Mouse (Mus musculus): ENCODE results near the gene AC134908.4. TPM values are rescaled to one million over a fixed set of nuclear protein-coding genes. Genes with fewer than 3 reads are reported as not detected.

AC134908.4 gene
- polyA plus RNA-seq, 1 experiment from 2014 or later = not detected

GRCm38 (mm10) chr17:25786280-25786679, 9.2 kb downstream of the AC134908.4 start, which contains the start of gene Ccdc78:
Gene Ccdc78 (plus strand): TSS chr17:25786580.
- peaks cover 18% of the 10 kb centered on the region for H3K4me1 ChIP-seq (replicated peaks; ENCODE audit: control insufficient read depth, insufficient read depth, low read length)
- peak within 1 kb of the TSS; percentile 84 for H3K4me3 ChIP-seq (ENCODE audit: low read length)
- 79% methylated on average over 3 of the region's 3 CpGs for WGBS
- no peak for ATAC-seq (ENCODE audit: low read depth)
- H3K27ac ChIP-seq (ENCODE audit: low read length) = peak within 1 kb of the TSS; percentile 84
- no peaks in the 10 kb centered on the region for H3K27me3 ChIP-seq (ENCODE audit: control insufficient read depth, insufficient read depth, low read depth, low read length)
- peak within 1 kb of the TSS; percentile 65 for H3K4me2 ChIP-seq (ENCODE audit: low read depth, low read length)
- H3K9ac ChIP-seq (ENCODE audit: low read length) = peak within 1 kb of the TSS; percentile 83
- H3K9me3 ChIP-seq (ENCODE audit: control insufficient read depth, low read length) = no peaks in the 10 kb centered on the region
- H3K36me3 ChIP-seq (ENCODE audit: control insufficient read depth, insufficient read depth, low read length) = peaks cover 34% of the 10 kb centered on the region

GRCm38 (mm10) chr17:25785281-25785745, 10.1 kb downstream of the AC134908.4 start, which contains the start of gene Haghl:
Gene Haghl (minus strand): TSS chr17:25785673.
- peak within 1 kb of the TSS; percentile 83 for H3K9ac ChIP-seq (ENCODE audit: low read length)
- peak; percentile 89 for ATAC-seq (ENCODE audit: low read depth)
- WGBS = under 1% methylated on average over 23 of the region's 23 CpGs
- peak within 1 kb of the TSS; percentile 84 for H3K4me3 ChIP-seq (ENCODE audit: low read length)
- H3K4me2 ChIP-seq (ENCODE audit: low read depth, low read length) = peak within 1 kb of the TSS; percentile 65
- peaks cover 11% of the 10 kb centered on the region for H3K4me1 ChIP-seq (replicated peaks; ENCODE audit: control insufficient read depth, insufficient read depth, low read length)
- no peaks in the 10 kb centered on the region for H3K9me3 ChIP-seq (ENCODE audit: control insufficient read depth, low read length)
- H3K27me3 ChIP-seq (ENCODE audit: control insufficient read depth, insufficient read depth, low read depth, low read length) = no peaks in the 10 kb centered on the region
- peaks cover 34% of the 10 kb centered on the region for H3K36me3 ChIP-seq (ENCODE audit: control insufficient read depth, insufficient read depth, low read length)
- peak within 1 kb of the TSS; percentile 84 for H3K27ac ChIP-seq (ENCODE audit: low read length)

GRCm38 (mm10) chr17:25783861-25784574, 11.4 kb downstream of the AC134908.4 start:
- H3K4me3 ChIP-seq (ENCODE audit: low read length) = peak overlapping the region; percentile 84
- peak overlapping the region; percentile 65 for H3K4me2 ChIP-seq (ENCODE audit: low read depth, low read length)

GRCm38 (mm10) chr17:25783086-25783485, 12.4 kb downstream of the AC134908.4 start:
- Histone ChIP-seq H3K9ac (ENCODE audit: low read length) (no peak overlapping the region), H3K27me3 (ENCODE audit: control insufficient read depth, insufficient read depth, low read depth, low read length) (no peaks in the 10 kb centered on the region), H3K27ac (ENCODE audit: low read length) (no peak overlapping the region), H3K9me3 (ENCODE audit: control insufficient read depth, low read length) (no peaks in the 10 kb centered on the region), H3K4me1 (replicated peaks; ENCODE audit: control insufficient read depth, insufficient read depth, low read length) (peaks cover 11% of the 10 kb centered on the region), H3K4me3 (ENCODE audit: low read length) (no peak overlapping the region), H3K36me3 (ENCODE audit: control insufficient read depth, insufficient read depth, low read length) (peaks cover 30% of the 10 kb centered on the region), H3K4me2 (ENCODE audit: low read depth, low read length) (no peak overlapping the region)
- no peak for ATAC-seq (ENCODE audit: low read depth)
- WGBS = 73% methylated on average over 7 of the region's 7 CpGs

More at GRCm38 (mm10) chr17:25783861-25784574, 11.4 kb downstream of the AC134908.4 start:
- H3K36me3 ChIP-seq (ENCODE audit: control insufficient read depth, insufficient read depth, low read length) = peaks cover 33% of the 10 kb centered on the region
- H3K27me3 ChIP-seq (ENCODE audit: control insufficient read depth, insufficient read depth, low read depth, low read length) = no peaks in the 10 kb centered on the region
- 67% methylated on average over 15 of the region's 15 CpGs for WGBS
- peak overlapping the region; percentile 83 for H3K9ac ChIP-seq (ENCODE audit: low read length)
- no peak overlapping the region for H3K27ac ChIP-seq (ENCODE audit: low read length)
- no peaks in the 10 kb centered on the region for H3K9me3 ChIP-seq (ENCODE audit: control insufficient read depth, low read length)
- ATAC-seq (ENCODE audit: low read depth) = no peak
- peaks cover 11% of the 10 kb centered on the region for H3K4me1 ChIP-seq (replicated peaks; ENCODE audit: control insufficient read depth, insufficient read depth, low read length)

- Histone ChIP-seq H3K9ac (ENCODE audit: low read length) (no peak overlapping the region), H3K9me3 (ENCODE audit: control insufficient read depth, low read length) (no peaks in the 10 kb centered on the region), H3K27me3 (ENCODE audit: control insufficient read depth, insufficient read depth, low read depth, low read length) (no peaks in the 10 kb centered on the region), H3K36me3 (ENCODE audit: control insufficient read depth, insufficient read depth, low read length) (peaks cover 26% of the 10 kb centered on the region), H3K4me2 (ENCODE audit: low read depth, low read length) (no peak overlapping the region), H3K4me1 (replicated peaks; ENCODE audit: control insufficient read depth, insufficient read depth, low read length) (peaks cover 11% of the 10 kb centered on the region), H3K27ac (ENCODE audit: low read length) (no peak overlapping the region), H3K4me3 (ENCODE audit: low read length) (no peak overlapping the region)
- WGBS = 71% methylated on average over 6 of the region's 6 CpGs
- no peak for ATAC-seq (ENCODE audit: low read depth)
These were observed 14.1 kb downstream of the AC134908.4 start for GRCm38 (mm10) chr17:25781339-25781738.

- Histone ChIP-seq H3K4me2 (ENCODE audit: low read depth, low read length) (no peak overlapping the region), H3K27me3 (ENCODE audit: control insufficient read depth, insufficient read depth, low read depth, low read length) (no peaks in the 10 kb centered on the region), H3K27ac (ENCODE audit: low read length) (no peak overlapping the region), H3K4me3 (ENCODE audit: low read length) (no peak overlapping the region), H3K4me1 (replicated peaks; ENCODE audit: control insufficient read depth, insufficient read depth, low read length) (peaks cover 7% of the 10 kb centered on the region), H3K9me3 (ENCODE audit: control insufficient read depth, low read length) (no peaks in the 10 kb centered on the region), H3K9ac (ENCODE audit: low read length) (no peak overlapping the region), H3K36me3 (ENCODE audit: control insufficient read depth, insufficient read depth, low read length) (peaks cover 25% of the 10 kb centered on the region)
- WGBS = 88% methylated on average over 5 of the region's 5 CpGs
- ATAC-seq (ENCODE audit: low read depth) = no peak
These were observed 17.5 kb downstream of the AC134908.4 start for GRCm38 (mm10) chr17:25777948-25778347.

GRCm38 (mm10) chr17:25775318-25776062, 20.0 kb downstream of the AC134908.4 start:
- ATAC-seq (ENCODE audit: low read depth) = no peak
- Histone ChIP-seq H3K4me3 (ENCODE audit: low read length) (no peak overlapping the region), H3K36me3 (ENCODE audit: control insufficient read depth, insufficient read depth, low read length) (peaks cover 10% of the 10 kb centered on the region), H3K27ac (ENCODE audit: low read length) (no peak overlapping the region), H3K27me3 (ENCODE audit: control insufficient read depth, insufficient read depth, low read depth, low read length) (no peaks in the 10 kb centered on the region), H3K9ac (ENCODE audit: low read length) (no peak overlapping the region), H3K4me2 (ENCODE audit: low read depth, low read length) (no peak overlapping the region), H3K9me3 (ENCODE audit: control insufficient read depth, low read length) (no peaks in the 10 kb centered on the region), H3K4me1 (replicated peaks; ENCODE audit: control insufficient read depth, insufficient read depth, low read length) (peaks cover 7% of the 10 kb centered on the region)
- 71% methylated on average over 10 of the region's 10 CpGs for WGBS

GRCm38 (mm10) chr17:25773549-25774120, 21.8 kb downstream of the AC134908.4 start, which contains the start of gene Narfl:
Gene Narfl (plus strand): TSS chr17:25773776.
- Histone ChIP-seq H3K4me1 (replicated peaks; ENCODE audit: control insufficient read depth, insufficient read depth, low read length) (peaks cover 7% of the 10 kb centered on the region), H3K9me3 (ENCODE audit: control insufficient read depth, low read length) (no peaks in the 10 kb centered on the region), H3K36me3 (ENCODE audit: control insufficient read depth, insufficient read depth, low read length) (0 out of 2 replicates have a peak, but pooled peaks cover 2% of the 10 kb centered on the region), H3K27me3 (ENCODE audit: control insufficient read depth, insufficient read depth, low read depth, low read length) (no peaks in the 10 kb centered on the region), H3K4me2 (ENCODE audit: low read depth, low read length) (peak within 1 kb of the TSS; percentile 88), H3K27ac (ENCODE audit: low read length) (no peak within 1 kb of the TSS), H3K4me3 (ENCODE audit: low read length) (peak within 1 kb of the TSS; percentile 64), H3K9ac (ENCODE audit: low read length) (peak within 1 kb of the TSS; percentile 84)
- peak; percentile 92 for ATAC-seq (ENCODE audit: low read depth)
- WGBS = under 1% methylated on average over 37 of the region's 37 CpGs

GRCm38 (mm10) chr17:25769331-25769730, 26.1 kb downstream of the AC134908.4 start:
- ATAC-seq (ENCODE audit: low read depth) = no peak
- no peaks in the 10 kb centered on the region for H3K36me3 ChIP-seq (ENCODE audit: control insufficient read depth, insufficient read depth, low read length)
- no peak overlapping the region for H3K9ac ChIP-seq (ENCODE audit: low read length)
- peaks cover 3% of the 10 kb centered on the region for H3K4me1 ChIP-seq (replicated peaks; ENCODE audit: control insufficient read depth, insufficient read depth, low read length)
- H3K27me3 ChIP-seq (ENCODE audit: control insufficient read depth, insufficient read depth, low read depth, low read length) = no peaks in the 10 kb centered on the region
- 54% methylated on average over 9 of the region's 9 CpGs for WGBS
- no peak overlapping the region for H3K4me2 ChIP-seq (ENCODE audit: low read depth, low read length)
- no peaks in the 10 kb centered on the region for H3K9me3 ChIP-seq (ENCODE audit: control insufficient read depth, low read length)
- no peak overlapping the region for H3K4me3 ChIP-seq (ENCODE audit: low read length)
- no peak overlapping the region for H3K27ac ChIP-seq (ENCODE audit: low read length)

All from lung, embryonic 16.5 days (tissue).